Mouse (Mus musculus): ENCODE measurements around the gene Gm21905. TPM values are rescaled to one million over a fixed set of nuclear protein-coding genes. Genes with fewer than 3 reads are reported as not detected.

Gene Gm21905
- not detected in 2 replicates for polyA plus RNA-seq (2014; fragmentation: Nextera tagmentation; extraction: Ambion mirVana)

- Histone ChIP-seq H3K4me3 (ENCODE audit: low read depth, low read length) (no peak within 1 kb of the TSS), H3K9ac (replicated peaks; ENCODE audit: low read depth, low read length) (no peak within 1 kb of the TSS), H3K36me3 (ENCODE audit: control insufficient read depth, insufficient read depth, low read length) (no peaks in the 10 kb centered on the region), H3K9me3 (ENCODE audit: control insufficient read depth, low read length) (no peaks in the 10 kb centered on the region), H3K27me3 (ENCODE audit: control insufficient read depth, insufficient read depth, low read length) (no peaks in the 10 kb centered on the region), H3K4me1 (ENCODE audit: control insufficient read depth, insufficient read depth, low read length) (no peaks in the 10 kb centered on the region), H3K27ac (ENCODE audit: low read depth, low read length) (no peak within 1 kb of the TSS), H3K4me2 (ENCODE audit: low read depth, low read length) (no peak within 1 kb of the TSS)
- ATAC-seq (ENCODE audit: low read depth) = no peak
- 79% methylated on average over 5 of the region's 5 CpGs for WGBS
These were observed at the start of gene Gm21905 for GRCm38 (mm10) chr5:67946321-67946720. Gm21905 (minus strand) TSS chr5:67946421.

GRCm38 (mm10) chr5:67990426-67990825, 44.2 kb upstream of the Gm21905 start:
- Histone ChIP-seq H3K27me3 (ENCODE audit: control insufficient read depth, insufficient read depth, low read length) (no peaks in the 10 kb centered on the region), H3K9ac (replicated peaks; ENCODE audit: low read depth, low read length) (no peak overlapping the region), H3K4me1 (ENCODE audit: control insufficient read depth, insufficient read depth, low read length) (no peaks in the 10 kb centered on the region), H3K4me3 (ENCODE audit: low read depth, low read length) (no peak overlapping the region), H3K36me3 (ENCODE audit: control insufficient read depth, insufficient read depth, low read length) (no peaks in the 10 kb centered on the region), H3K9me3 (ENCODE audit: control insufficient read depth, low read length) (no peaks in the 10 kb centered on the region), H3K4me2 (ENCODE audit: low read depth, low read length) (no peak overlapping the region), H3K27ac (ENCODE audit: low read depth, low read length) (no peak overlapping the region)
- ATAC-seq (ENCODE audit: low read depth) = no peak

GRCm38 (mm10) chr5:67981946-67982526, 35.8 kb upstream of the Gm21905 start:
- no peaks in the 10 kb centered on the region for H3K9me3 ChIP-seq (ENCODE audit: control insufficient read depth, low read length)
- ATAC-seq (ENCODE audit: low read depth) = no peak
- no peak overlapping the region for H3K4me3 ChIP-seq (ENCODE audit: low read depth, low read length)
- H3K27me3 ChIP-seq (ENCODE audit: control insufficient read depth, insufficient read depth, low read length) = no peaks in the 10 kb centered on the region
- H3K27ac ChIP-seq (ENCODE audit: low read depth, low read length) = no peak overlapping the region
- no peak overlapping the region for H3K4me2 ChIP-seq (ENCODE audit: low read depth, low read length)
- H3K9ac ChIP-seq (replicated peaks; ENCODE audit: low read depth, low read length) = no peak overlapping the region
- H3K4me1 ChIP-seq (ENCODE audit: control insufficient read depth, insufficient read depth, low read length) = no peaks in the 10 kb centered on the region
- no peaks in the 10 kb centered on the region for H3K36me3 ChIP-seq (ENCODE audit: control insufficient read depth, insufficient read depth, low read length)
- 43% methylated on average over 3 of the region's 3 CpGs for WGBS

GRCm38 (mm10) chr5:67969536-67969935, 23.3 kb upstream of the Gm21905 start:
- H3K27me3 ChIP-seq (ENCODE audit: control insufficient read depth, insufficient read depth, low read length) = no peaks in the 10 kb centered on the region
- H3K4me1 ChIP-seq (ENCODE audit: control insufficient read depth, insufficient read depth, low read length) = no peaks in the 10 kb centered on the region
- no peak overlapping the region for H3K4me2 ChIP-seq (ENCODE audit: low read depth, low read length)
- peak; percentile 49; the same call in 1 of the 2 replicates for ATAC-seq (ENCODE audit: low read depth)
- no peaks in the 10 kb centered on the region for H3K36me3 ChIP-seq (ENCODE audit: control insufficient read depth, insufficient read depth, low read length)
- 47% methylated on average over 7 of the region's 7 CpGs for WGBS
- H3K9me3 ChIP-seq (ENCODE audit: control insufficient read depth, low read length) = no peaks in the 10 kb centered on the region
- no peak overlapping the region for H3K9ac ChIP-seq (replicated peaks; ENCODE audit: low read depth, low read length)
- H3K27ac ChIP-seq (ENCODE audit: low read depth, low read length) = no peak overlapping the region
- H3K4me3 ChIP-seq (ENCODE audit: low read depth, low read length) = no peak overlapping the region

- Histone ChIP-seq H3K9ac (replicated peaks; ENCODE audit: low read depth, low read length) (no peak overlapping the region), H3K27ac (ENCODE audit: low read depth, low read length) (no peak overlapping the region), H3K4me1 (ENCODE audit: control insufficient read depth, insufficient read depth, low read length) (no peaks in the 10 kb centered on the region), H3K4me3 (ENCODE audit: low read depth, low read length) (no peak overlapping the region), H3K36me3 (ENCODE audit: control insufficient read depth, insufficient read depth, low read length) (no peaks in the 10 kb centered on the region), H3K27me3 (ENCODE audit: control insufficient read depth, insufficient read depth, low read length) (no peaks in the 10 kb centered on the region), H3K9me3 (ENCODE audit: control insufficient read depth, low read length) (no peaks in the 10 kb centered on the region), H3K4me2 (ENCODE audit: low read depth, low read length) (no peak overlapping the region)
- WGBS = 84% methylated on average over 7 of the region's 7 CpGs
- no peak for ATAC-seq (ENCODE audit: low read depth)
These were observed 15.7 kb upstream of the Gm21905 start for GRCm38 (mm10) chr5:67961708-67962629.

- Histone ChIP-seq H3K9me3 (ENCODE audit: control insufficient read depth, low read length) (no peaks in the 10 kb centered on the region), H3K4me3 (ENCODE audit: low read depth, low read length) (no peak overlapping the region), H3K4me1 (ENCODE audit: control insufficient read depth, insufficient read depth, low read length) (no peaks in the 10 kb centered on the region), H3K4me2 (ENCODE audit: low read depth, low read length) (no peak overlapping the region), H3K27me3 (ENCODE audit: control insufficient read depth, insufficient read depth, low read length) (no peaks in the 10 kb centered on the region), H3K27ac (ENCODE audit: low read depth, low read length) (no peak overlapping the region), H3K9ac (replicated peaks; ENCODE audit: low read depth, low read length) (no peak overlapping the region), H3K36me3 (ENCODE audit: control insufficient read depth, insufficient read depth, low read length) (no peaks in the 10 kb centered on the region)
- ATAC-seq (ENCODE audit: low read depth) = no peak
- WGBS = 69% methylated on average over 7 of the region's 7 CpGs
These were observed 9.3 kb upstream of the Gm21905 start for GRCm38 (mm10) chr5:67955486-67955885.

- Histone ChIP-seq H3K4me2 (ENCODE audit: low read depth, low read length) (no peak overlapping the region), H3K27me3 (ENCODE audit: control insufficient read depth, insufficient read depth, low read length) (no peaks in the 10 kb centered on the region), H3K4me3 (ENCODE audit: low read depth, low read length) (no peak overlapping the region), H3K4me1 (ENCODE audit: control insufficient read depth, insufficient read depth, low read length) (no peaks in the 10 kb centered on the region), H3K36me3 (ENCODE audit: control insufficient read depth, insufficient read depth, low read length) (no peaks in the 10 kb centered on the region), H3K9me3 (ENCODE audit: control insufficient read depth, low read length) (no peaks in the 10 kb centered on the region), H3K27ac (ENCODE audit: low read depth, low read length) (no peak overlapping the region), H3K9ac (replicated peaks; ENCODE audit: low read depth, low read length) (no peak overlapping the region)
- WGBS = 91% methylated on average over 4 of the region's 4 CpGs
- no peak for ATAC-seq (ENCODE audit: low read depth)
These were observed 7.9 kb upstream of the Gm21905 start for GRCm38 (mm10) chr5:67954097-67954496.

- 87% methylated on average over 5 of the region's 5 CpGs for WGBS
- H3K4me2 ChIP-seq (ENCODE audit: low read depth, low read length) = no peak overlapping the region
- no peak overlapping the region for H3K27ac ChIP-seq (ENCODE audit: low read depth, low read length)
- no peak overlapping the region for H3K9ac ChIP-seq (replicated peaks; ENCODE audit: low read depth, low read length)
- H3K9me3 ChIP-seq (ENCODE audit: control insufficient read depth, low read length) = no peaks in the 10 kb centered on the region
- ATAC-seq (ENCODE audit: low read depth) = no peak
- H3K27me3 ChIP-seq (ENCODE audit: control insufficient read depth, insufficient read depth, low read length) = no peaks in the 10 kb centered on the region
- no peak overlapping the region for H3K4me3 ChIP-seq (ENCODE audit: low read depth, low read length)
- H3K36me3 ChIP-seq (ENCODE audit: control insufficient read depth, insufficient read depth, low read length) = no peaks in the 10 kb centered on the region
- H3K4me1 ChIP-seq (ENCODE audit: control insufficient read depth, insufficient read depth, low read length) = no peaks in the 10 kb centered on the region
These were observed 1.9 kb upstream of the Gm21905 start for GRCm38 (mm10) chr5:67948074-67948473.

- Histone ChIP-seq H3K4me2 (ENCODE audit: low read depth, low read length) (no peak overlapping the region), H3K4me1 (ENCODE audit: control insufficient read depth, insufficient read depth, low read length) (no peaks in the 10 kb centered on the region), H3K9me3 (ENCODE audit: control insufficient read depth, low read length) (no peaks in the 10 kb centered on the region), H3K4me3 (ENCODE audit: low read depth, low read length) (no peak overlapping the region), H3K9ac (replicated peaks; ENCODE audit: low read depth, low read length) (no peak overlapping the region), H3K36me3 (ENCODE audit: control insufficient read depth, insufficient read depth, low read length) (no peaks in the 10 kb centered on the region), H3K27ac (ENCODE audit: low read depth, low read length) (no peak overlapping the region), H3K27me3 (ENCODE audit: control insufficient read depth, insufficient read depth, low read length) (no peaks in the 10 kb centered on the region)
- no peak for ATAC-seq (ENCODE audit: low read depth)
These were observed 785 bp upstream of the Gm21905 start for GRCm38 (mm10) chr5:67947006-67947405.
